Mouse (Mus musculus): ENCODE data around the gene Trpv3.

Trpv3 gene

GRCm38 (mm10) chr11:73267267-73267666 is at the start of gene Trpv3:
TSS of gene Trpv3 (plus strand) at chr11:73267388.
- in situ Hi-C loops (cut with MboI, MseI): no loop called here

GRCm38 (mm10) chr11:73219671-73220070 is 47.5 kb upstream of the Trpv3 start:
- in situ Hi-C loops (cut with MboI, MseI): no loop called here

GRCm38 (mm10) chr11:73220651-73221050 is 46.5 kb upstream of the Trpv3 start:
- in situ Hi-C loops (cut with MboI, MseI): no loop called here

- in situ Hi-C loops (cut with MboI, MseI): no loop called here
These were observed 44.3 kb upstream of the Trpv3 start for GRCm38 (mm10) chr11:73222846-73223245.

- in situ Hi-C loops (cut with MboI, MseI): no loop called here
These were observed 43.2 kb upstream of the Trpv3 start for GRCm38 (mm10) chr11:73223966-73224365.

- in situ Hi-C loops (cut with MboI, MseI): no loop called here
These were observed 41.3 kb upstream of the Trpv3 start for GRCm38 (mm10) chr11:73225856-73226255.

- in situ Hi-C loops (cut with MboI, MseI): no loop called here
These were observed 38.3 kb upstream of the Trpv3 start for GRCm38 (mm10) chr11:73228881-73229280.

- in situ Hi-C loops (cut with MboI, MseI): no loop called here
These were observed 37.1 kb upstream of the Trpv3 start for GRCm38 (mm10) chr11:73230081-73230480.

GRCm38 (mm10) chr11:73232513-73232912 is 34.7 kb upstream of the Trpv3 start:
- in situ Hi-C loops (cut with MboI, MseI): no loop called here

- in situ Hi-C loops (cut with MboI, MseI): no loop called here
These were observed 33.2 kb upstream of the Trpv3 start, which contains the start of gene Trpv1 for GRCm38 (mm10) chr11:73233992-73234391. TSS of gene Trpv1 (plus strand) at chr11:73234292.

GRCm38 (mm10) chr11:73235990-73236701 is 31.0 kb upstream of the Trpv3 start:
- in situ Hi-C loops (cut with MboI, MseI): no loop called here

- in situ Hi-C loops (cut with MboI, MseI): no loop called here
These were observed 30.5 kb upstream of the Trpv3 start for GRCm38 (mm10) chr11:73236731-73237130.

- in situ Hi-C loops (cut with MboI, MseI): no loop called here
These were observed 25.0 kb upstream of the Trpv3 start for GRCm38 (mm10) chr11:73242199-73242598.

GRCm38 (mm10) chr11:73242777-73243176 is 24.4 kb upstream of the Trpv3 start:
- in situ Hi-C loops (cut with MboI, MseI): no loop called here

GRCm38 (mm10) chr11:73257362-73257945 is 9.7 kb upstream of the Trpv3 start:
- in situ Hi-C loops (cut with MboI, MseI): no loop called here

- in situ Hi-C loops (cut with MboI, MseI): no loop called here
These were observed 8.5 kb upstream of the Trpv3 start for GRCm38 (mm10) chr11:73258664-73259063.

GRCm38 (mm10) chr11:73260457-73260856 is 6.7 kb upstream of the Trpv3 start:
- in situ Hi-C loops (cut with MboI, MseI): no loop called here

- in situ Hi-C loops (cut with MboI, MseI): no loop called here
These were observed 5.8 kb upstream of the Trpv3 start for GRCm38 (mm10) chr11:73261385-73261784.

GRCm38 (mm10) chr11:73274821-73275220 is 7.6 kb downstream of the Trpv3 start:
- in situ Hi-C loops (cut with MboI, MseI): no loop called here

- in situ Hi-C loops (cut with MboI, MseI): loop anchor here (5.0 kb wide), 1 partner anchor 143 kb away; the partner anchor contains the start of gene Haspin
These were observed 13.5 kb downstream of the Trpv3 start for GRCm38 (mm10) chr11:73280710-73281109.

- in situ Hi-C loops (cut with MboI, MseI): loop anchor here (5.0 kb wide), 1 partner anchor 144 kb away; the partner anchor contains the start of gene Haspin
These were observed 14.4 kb downstream of the Trpv3 start for GRCm38 (mm10) chr11:73281528-73282027.

- in situ Hi-C loops (cut with MboI, MseI): loop anchor here (5.0 kb wide), 1 partner anchor 146 kb away; the partner anchor contains the start of gene Haspin
These were observed 16.2 kb downstream of the Trpv3 start for GRCm38 (mm10) chr11:73283369-73283768.

- in situ Hi-C loops (cut with MboI, MseI): loop anchor here (5.0 kb wide), 1 partner anchor 147 kb away; the partner anchor contains the start of gene Haspin
These were observed 16.7 kb downstream of the Trpv3 start for GRCm38 (mm10) chr11:73283926-73284325.

Data from regulatory T cell (primary cell).